Mouse (Mus musculus): ENCODE data around the gene Cers6.

- TF ChIP-seq GATA1 (IDR thresholded peaks at IDR 0.05; ENCODE audit: low read length): no peak
- TF ChIP-seq TAL1 (IDR thresholded peaks at IDR 0.05; ENCODE audit: low read length): no peak
Measured at GRCm38 (mm10) chr2:68949137-68949536, 87.9 kb downstream of the Cers6 start.
